Mouse (Mus musculus) limb, embryonic 14.5 days (tissue): ENCODE measurements at regions not wholly inside any gene's neighbourhood (a gene's known extent, or its start where the extent isn't known, plus 50 kb on each side); places are given as distances from the start of the nearest gene placed in this dataset.
A peak's percentile ranks its signal among the peaks of the same experiment; 100 is the strongest.

ENCODE experiments used
- ATAC-seq: fragments of 200-750 bp; cut with Nextera tagmentation; 2 replicates; pipeline ENCODE4 v1.8.0; 2017; ENCODE audit warnings: low read depth, moderate number of reproducible peaks, moderate TSS enrichment; ENCODE audit not compliant: low FRiP score
- DNase-seq: peaks from one replicate; pipeline ENCODE4 v3.0.0-alpha.2; 2015; ENCODE audit warnings: low spot score
- H3K27ac ChIP-seq: fragments of 300-500 bp; sonication (generic); replicated peaks from 2 replicates; pipeline ENCODE4 v1.5.1; 2014; ENCODE audit warnings: low read depth, mild to moderate bottlenecking, low read length, moderate library complexity, mixed read lengths
- H3K27me3 ChIP-seq: fragments of 300-500 bp; sonication (generic); 2 replicates; pipeline ENCODE4 v1.6.1; 2014; ENCODE audit warnings: low read length, mixed read lengths; ENCODE audit not compliant: control insufficient read depth, insufficient read depth
- H3K36me3 ChIP-seq: fragments of 300-500 bp; sonication (generic); 2 replicates; pipeline ENCODE4 v1.6.1; 2014; ENCODE audit warnings: mild to moderate bottlenecking, low read length, moderate library complexity, mixed read lengths; ENCODE audit not compliant: control insufficient read depth, insufficient read depth
- H3K4me1 ChIP-seq: fragments of 300-500 bp; sonication (generic); 2 replicates; pipeline ENCODE4 v1.6.1; 2014; ENCODE audit warnings: antibody characterized with exemption, low read length, mixed read lengths; ENCODE audit not compliant: control insufficient read depth, insufficient read depth
- H3K4me2 ChIP-seq: fragments of 300-500 bp; sonication (generic); replicated peaks from 2 replicates; pipeline ENCODE4 v1.6.1; 2014; ENCODE audit warnings: low read depth, mild to moderate bottlenecking, low read length, moderate library complexity; ENCODE audit not compliant: severe bottlenecking
- H3K4me3 ChIP-seq: fragments of 300-500 bp; sonication (generic); replicated peaks from 2 replicates; pipeline ENCODE4 v1.5.1; 2014; ENCODE audit warnings: low read length
- H3K9ac ChIP-seq: fragments of 300-500 bp; sonication (generic); 2 replicates; pipeline ENCODE4 v1.6.1; 2014; ENCODE audit warnings: mild to moderate bottlenecking, low read depth, low read length, moderate library complexity; ENCODE audit not compliant: severe bottlenecking
- H3K9me3 ChIP-seq: fragments of 300-500 bp; sonication (generic); 2 replicates; pipeline ENCODE4 v1.6.1; 2016; ENCODE audit warnings: low read length; ENCODE audit not compliant: control insufficient read depth
- POLR2A ChIP-seq: fragments of 200-500 bp; IDR thresholded peaks from 2 replicates; pipeline ENCODE4 v1.8.0; 2012; ENCODE audit warnings: inconsistent platforms, mild to moderate bottlenecking, moderate library complexity, borderline replicate concordance; ENCODE audit not compliant: insufficient read depth, insufficient read length; ENCODE audit errors: extremely low read depth
- WGBS: fragments of 180-500 bp; shearing (Covaris S2); extraction: QIAGEN DNeasy Blood & Tissue Kit; methylation state at CpG from one replicate; pipeline ENCODE4 v1.1.7; 2014; 5-methylcytosine and 5-hydroxymethylcytosine counted together

- no peak for TF ChIP-seq POLR2A
- Histone ChIP-seq H3K9ac (no peak overlapping the region), H3K36me3 (no peaks in the 10 kb centered on the region), H3K4me3 (no peak overlapping the region), H3K4me2 (no peak overlapping the region), H3K27ac (no peak overlapping the region), H3K9me3 (no peaks in the 10 kb centered on the region), H3K27me3 (no peaks in the 10 kb centered on the region), H3K4me1 (peaks cover 24% of the 10 kb centered on the region; the same call in 1 of the 2 replicates)
- 12% methylated on average over 1 of the region's 1 CpGs for WGBS
- no peak for DNase-seq
- no peak for ATAC-seq
Measured at GRCm38 (mm10) chr7:71236334-71236733, 115.0 kb downstream of the Gm10295 start.

DNA sequence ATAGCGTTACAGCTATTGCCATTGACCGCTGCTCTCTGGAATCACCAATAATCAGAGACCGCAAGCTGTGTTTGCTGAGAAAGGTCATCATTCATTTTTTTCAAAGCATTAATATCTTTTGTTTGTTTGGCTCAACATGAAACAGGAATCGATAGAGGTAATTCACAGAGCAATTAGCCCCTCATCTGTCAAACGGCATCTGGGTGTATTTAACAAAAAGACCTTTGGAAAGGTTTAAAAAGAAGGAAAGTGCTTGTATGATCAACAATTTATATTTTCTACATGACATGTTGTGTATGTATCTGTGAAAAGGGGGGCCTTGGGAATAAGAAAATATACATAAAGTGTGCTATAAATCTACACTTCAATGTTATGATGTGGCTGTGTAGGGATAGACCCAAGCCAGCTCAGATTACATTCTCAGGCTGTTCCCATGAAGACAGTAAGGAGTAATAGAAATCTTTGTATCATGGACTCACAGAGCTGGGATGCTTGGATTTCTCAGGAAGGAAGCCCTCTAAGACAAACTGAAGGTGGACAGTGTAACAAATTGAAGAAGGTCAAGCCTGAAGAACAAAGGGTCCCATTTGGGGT lies 117.0 kb downstream of the Gm10295 start:
- Histone ChIP-seq H3K9me3 (no peaks in the 10 kb centered on the region), H3K4me3 (no peak overlapping the region), H3K36me3 (no peaks in the 10 kb centered on the region), H3K4me1 (peaks cover 24% of the 10 kb centered on the region; the same call in 1 of the 2 replicates), H3K27ac (no peak overlapping the region), H3K27me3 (no peaks in the 10 kb centered on the region), H3K9ac (no peak overlapping the region), H3K4me2 (no peak overlapping the region)
- no peak for ATAC-seq
- no peak for TF ChIP-seq POLR2A
- DNase-seq = no peak
- WGBS = 55% methylated on average over 5 of the region's 5 CpGs

DNA sequence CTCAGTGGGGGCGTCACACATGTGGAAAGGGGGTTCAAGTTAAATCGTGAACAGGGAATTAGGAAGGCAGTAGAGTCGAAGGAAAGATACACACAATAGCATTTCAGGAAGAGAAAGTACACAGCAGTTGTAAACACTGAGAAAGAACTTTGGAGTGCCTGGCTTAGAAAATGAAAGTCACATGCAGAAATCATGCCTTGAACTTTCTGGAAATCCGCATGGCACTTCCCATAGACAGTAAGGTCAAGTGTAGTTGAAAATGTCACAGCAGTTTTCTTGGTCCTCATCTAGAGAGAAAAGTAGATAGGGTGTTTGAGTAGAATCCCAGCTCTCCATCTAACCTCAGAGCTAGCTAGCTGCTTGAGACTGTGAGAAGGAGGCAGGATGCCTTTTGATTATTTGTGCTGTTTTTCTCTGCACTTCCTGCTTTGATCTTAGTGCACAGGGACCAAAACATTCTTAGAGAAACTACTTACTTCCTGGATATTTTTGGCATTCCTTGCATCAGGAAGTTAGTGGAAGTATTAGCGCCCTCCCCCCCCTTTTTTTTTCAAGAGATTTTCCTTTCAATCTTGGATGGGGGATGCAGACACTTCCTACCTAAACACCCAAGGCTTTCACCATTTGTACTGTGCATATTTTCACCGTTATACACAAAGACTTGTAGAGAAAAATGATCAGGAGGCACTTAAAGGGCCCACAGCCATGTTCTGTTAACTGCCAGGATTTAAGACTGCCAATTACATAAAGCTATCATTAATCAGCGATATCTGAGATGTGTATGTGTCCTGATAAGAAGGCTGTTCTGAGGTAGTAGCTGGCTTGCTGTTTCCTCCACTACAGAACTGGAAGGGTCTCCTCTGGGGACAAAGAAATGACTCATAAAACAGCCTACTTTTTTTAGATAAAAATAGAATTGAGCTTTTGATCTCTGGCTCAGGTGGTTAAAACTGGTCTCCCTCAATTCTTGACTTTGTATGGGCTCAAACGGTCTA lies 118.2 kb downstream of the Gm10295 start:
- Histone ChIP-seq H3K4me2 (no peak overlapping the region), H3K9ac (no peak overlapping the region), H3K27me3 (no peaks in the 10 kb centered on the region), H3K4me3 (no peak overlapping the region), H3K27ac (no peak overlapping the region), H3K36me3 (no peaks in the 10 kb centered on the region), H3K4me1 (peaks cover 24% of the 10 kb centered on the region; the same call in 1 of the 2 replicates), H3K9me3 (no peaks in the 10 kb centered on the region)
- TF ChIP-seq POLR2A = no peak
- DNase-seq (no peak), ATAC-seq (no peak)
- 66% methylated on average over 8 of the region's 8 CpGs for WGBS

- Histone ChIP-seq H3K9ac (no peak overlapping the region), H3K27ac (no peak overlapping the region), H3K4me1 (peaks cover 18% of the 10 kb centered on the region; the same call in 1 of the 2 replicates), H3K27me3 (no peaks in the 10 kb centered on the region), H3K4me3 (no peak overlapping the region), H3K9me3 (no peaks in the 10 kb centered on the region), H3K36me3 (no peaks in the 10 kb centered on the region), H3K4me2 (no peak overlapping the region)
- DNase-seq (peak; percentile 22), ATAC-seq (no peak)
- no peak for TF ChIP-seq POLR2A
- WGBS = 59% methylated on average over 4 of the region's 4 CpGs
Measured at GRCm38 (mm10) chr7:71230901-71231477, 120.3 kb downstream of the Gm10295 start.

DNA sequence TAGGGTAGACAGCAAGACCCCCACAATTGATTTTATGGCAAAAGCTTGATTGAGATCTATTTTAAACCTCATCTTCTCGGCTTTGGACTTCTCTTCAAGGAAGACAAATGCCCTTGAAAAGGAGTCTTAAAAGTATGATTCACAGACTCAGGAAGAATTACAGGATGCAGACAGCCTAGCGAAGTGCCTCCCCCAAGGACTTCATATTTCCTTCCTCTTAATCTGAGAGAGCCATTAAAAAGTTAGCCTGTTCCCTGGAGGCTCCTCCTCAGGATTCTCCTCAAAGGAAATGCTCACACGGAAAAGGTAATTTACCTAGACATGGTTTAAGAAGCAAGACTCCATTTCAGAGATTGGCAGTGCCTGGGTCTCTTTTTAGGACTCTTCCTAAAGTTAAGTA lies 122.1 kb downstream of the Gm10295 start:
- no peak for ATAC-seq
- no peaks in the 10 kb centered on the region for H3K27me3 ChIP-seq
- no peak overlapping the region for H3K4me2 ChIP-seq
- no peaks in the 10 kb centered on the region for H3K9me3 ChIP-seq
- WGBS = 49% methylated on average over 3 of the region's 3 CpGs
- peaks cover 10% of the 10 kb centered on the region; the same call in 1 of the 2 replicates for H3K4me1 ChIP-seq
- no peak overlapping the region for H3K9ac ChIP-seq
- H3K4me3 ChIP-seq = no peak overlapping the region
- H3K27ac ChIP-seq = no peak overlapping the region
- no peak for DNase-seq
- TF ChIP-seq POLR2A = no peak
- H3K36me3 ChIP-seq = no peaks in the 10 kb centered on the region
